Mouse (Mus musculus): ENCODE measurements around the gene Mmp17. TPM values are rescaled to one million over a fixed set of nuclear protein-coding genes. Genes with fewer than 3 reads are reported as not detected.

The Mmp17 gene
- total and polyA plus RNA-seq, 3 experiments = 0.92 to 1.6 TPM; not detected in 1

GRCm38 (mm10) chr5:129551991-129552390, 32.0 kb upstream of the Mmp17 start:
- H3K36me3 ChIP-seq (ENCODE audit: control insufficient read depth in 1 of 2, insufficient read depth in 2 of 2, low read length in 2 of 2) = peaks cover 0 to 15% of the 10 kb centered on the region in 2 experiments; a peak in 2 of 4 replicates
- H3K4me3 ChIP-seq (ENCODE audit: control insufficient read depth in 1 of 2, insufficient read depth in 1 of 2, low read depth in 2 of 2, low read length in 2 of 2) = no peak overlapping the region
- no peaks in the 10 kb centered on the region for H3K79me2 ChIP-seq (ENCODE audit: control insufficient read depth, insufficient read depth, low read length, poor library complexity)
- no peak overlapping the region for H3K27ac ChIP-seq (ENCODE audit: control insufficient read depth, low read depth, low read length)
- TF ChIP-seq MYB (IDR thresholded peaks at IDR 0.05; ENCODE audit: low read depth, low read length) (no peak), ZKSCAN1 (IDR thresholded peaks at IDR 0.05; ENCODE audit: low read depth, low read length) (no peak), MAX (IDR thresholded peaks at IDR 0.05; ENCODE audit: low read length) (no peak), RCOR1 (IDR thresholded peaks at IDR 0.05; ENCODE audit: low read depth, low read length) (no peak), USF2 (IDR thresholded peaks at IDR 0.05; ENCODE audit: borderline replicate concordance in 1 of 2, insufficient read depth in 1 of 2, low read depth in 1 of 2, low read length in 2 of 2) (no peak), POLR2A (IDR thresholded peaks at IDR 0.05; ENCODE audit: control insufficient read depth in 1 of 2, insufficient read depth in 1 of 2, low read depth in 1 of 2, low read length in 2 of 2, poor library complexity in 1 of 2) (no peak), TCF12 (IDR thresholded peaks at IDR 0.05; ENCODE audit: low read depth, low read length) (no peak)
- no peaks in the 10 kb centered on the region for H3K9me3 ChIP-seq (replicated peaks; ENCODE audit: insufficient read depth, low read length)
- H3K27me3 ChIP-seq (ENCODE audit: control insufficient read depth in 1 of 2, insufficient read depth in 2 of 2, low read length in 2 of 2) = no peaks in the 10 kb centered on the region
- no peaks in the 10 kb centered on the region for H3K4me1 ChIP-seq (ENCODE audit: control insufficient read depth in 1 of 2, insufficient read depth in 2 of 2, low read length in 2 of 2)
- no peak for DNase-seq (ENCODE audit: low read depth, low spot score)
- no peak overlapping the region for H3K9ac ChIP-seq (ENCODE audit: control insufficient read depth, low read depth, low read length, poor library complexity, severe bottlenecking)

GRCm38 (mm10) chr5:129553642-129554041, 30.3 kb upstream of the Mmp17 start:
- Histone ChIP-seq H3K27me3 (ENCODE audit: control insufficient read depth in 1 of 2, insufficient read depth in 2 of 2, low read length in 2 of 2) (no peaks in the 10 kb centered on the region), H3K4me3 (ENCODE audit: control insufficient read depth in 1 of 2, insufficient read depth in 1 of 2, low read depth in 2 of 2, low read length in 2 of 2) (no peak overlapping the region), H3K79me2 (ENCODE audit: control insufficient read depth, insufficient read depth, low read length, poor library complexity) (no peaks in the 10 kb centered on the region), H3K36me3 (ENCODE audit: control insufficient read depth in 1 of 2, insufficient read depth in 2 of 2, low read length in 2 of 2) (peaks cover 0 to 19% of the 10 kb centered on the region in 2 experiments; a peak in 2 of 4 replicates), H3K27ac (ENCODE audit: control insufficient read depth, low read depth, low read length) (no peak overlapping the region), H3K9ac (ENCODE audit: control insufficient read depth, low read depth, low read length, poor library complexity, severe bottlenecking) (no peak overlapping the region), H3K4me1 (ENCODE audit: control insufficient read depth in 1 of 2, insufficient read depth in 2 of 2, low read length in 2 of 2) (no peaks in the 10 kb centered on the region), H3K9me3 (replicated peaks; ENCODE audit: insufficient read depth, low read length) (no peaks in the 10 kb centered on the region)
- no peak for TF ChIP-seq GATA1 (IDR thresholded peaks at IDR 0.05; ENCODE audit: low read depth, low read length)
- TF ChIP-seq POLR2AphosphoS5 (IDR thresholded peaks at IDR 0.05; ENCODE audit: borderline replicate concordance, low read depth, low read length) = no peak
- no peak for TF ChIP-seq TBP (IDR thresholded peaks at IDR 0.05; ENCODE audit: low read depth, low read length)
- no peak for TF ChIP-seq ELF1 (IDR thresholded peaks at IDR 0.05; ENCODE audit: low read depth, low read length)
- TF ChIP-seq HCFC1 (IDR thresholded peaks at IDR 0.05; ENCODE audit: low read depth, low read length) = no peak
- no peak for TF ChIP-seq MAX (IDR thresholded peaks at IDR 0.05; ENCODE audit: low read length)
- no peak for TF ChIP-seq ZC3H11A (IDR thresholded peaks at IDR 0.05; ENCODE audit: low read depth, low read length)
- no peak for TF ChIP-seq BHLHE40 (IDR thresholded peaks at IDR 0.05; ENCODE audit: borderline replicate concordance, low read depth, low read length)
- TF ChIP-seq JUND (IDR thresholded peaks at IDR 0.05; ENCODE audit: low read depth, low read length) = no peak
- no peak for TF ChIP-seq USF1 (IDR thresholded peaks at IDR 0.05; ENCODE audit: low read depth, low read length)
- TF ChIP-seq ZNF384 (IDR thresholded peaks at IDR 0.05; ENCODE audit: low read depth, low read length) = no peak
- TF ChIP-seq ZMIZ1 (IDR thresholded peaks at IDR 0.05; ENCODE audit: low read depth, low read length) = no peak
- TF ChIP-seq TCF12 (IDR thresholded peaks at IDR 0.05; ENCODE audit: low read depth, low read length) = no peak
- no peak for TF ChIP-seq KAT2A (conservative IDR thresholded peaks at IDR 0.05; ENCODE audit: low read depth, low read length)
- TF ChIP-seq RAD21 (IDR thresholded peaks at IDR 0.05; ENCODE audit: low read depth, low read length) = no peak
- no peak for TF ChIP-seq NELFE (IDR thresholded peaks at IDR 0.05; ENCODE audit: low read depth, low read length)
- no peak for TF ChIP-seq TAL1 (IDR thresholded peaks at IDR 0.05; ENCODE audit: low read length)
- no peak for TF ChIP-seq E2F4 (IDR thresholded peaks at IDR 0.05; ENCODE audit: borderline replicate concordance, low read depth, low read length)
- no peak for TF ChIP-seq CHD1 (IDR thresholded peaks at IDR 0.05; ENCODE audit: low read depth, low read length)
- no peak for TF ChIP-seq MAFK (IDR thresholded peaks at IDR 0.05; ENCODE audit: borderline replicate concordance, low read depth, low read length)
- no peak for DNase-seq (ENCODE audit: low read depth, low spot score)

All from MEL (cell line).